Mouse (Mus musculus): ENCODE measurements around the gene Cblb. TPM values are rescaled to one million over a fixed set of nuclear protein-coding genes. Genes with fewer than 3 reads are reported as not detected.

Gene Cblb
- 90.9 to 97.1 TPM (median 94.1 TPM) in 4 replicates for total RNA-seq (2023; ENCODE audit: inconsistent age)

GRCm38 (mm10) chr16:52031091-52031689 lies at the start of gene Cblb:
TSS of gene Cblb (plus strand) at chr16:52031225.

Measured in B cell, adult (primary cell).